Mouse (Mus musculus) lung, postnatal 4 days (tissue): ENCODE measurements around the gene Dnajc4.

Experiments used
- DNase-seq, 2 experiments: peaks; one replicate each; pipeline ENCODE4 v3.0.0; 2021

Dnajc4 gene

GRCm38 (mm10) chr19:6942764-6943163 is 49.6 kb downstream of the Dnajc4 start:
- DNase-seq: peak in 1 of 2 experiments; percentile 23

- DNase-seq: peak; percentile 96 to 98
These were observed 50.1 kb downstream of the Dnajc4 start, which contains the start of gene Gpr137 for GRCm38 (mm10) chr19:6942249-6942691. Gene Gpr137 (minus strand): TSS chr19:6942480.

- DNase-seq: peak; percentile 94 to 97
These were observed 50.8 kb downstream of the Dnajc4 start, which contains the start of gene Bad for GRCm38 (mm10) chr19:6941372-6942248. Gene Bad (plus strand): TSS chr19:6941861.

GRCm38 (mm10) chr19:6940396-6941351 is 51.7 kb downstream of the Dnajc4 start:
- peak in 1 of 2 experiments; percentile 30 for DNase-seq

GRCm38 (mm10) chr19:6939106-6940002 is 53.0 kb downstream of the Dnajc4 start:
- DNase-seq: peak in 1 of 2 experiments; percentile 22
